Mouse (Mus musculus): Measurements from ENCODE around the gene Myo1d.

DNA sequence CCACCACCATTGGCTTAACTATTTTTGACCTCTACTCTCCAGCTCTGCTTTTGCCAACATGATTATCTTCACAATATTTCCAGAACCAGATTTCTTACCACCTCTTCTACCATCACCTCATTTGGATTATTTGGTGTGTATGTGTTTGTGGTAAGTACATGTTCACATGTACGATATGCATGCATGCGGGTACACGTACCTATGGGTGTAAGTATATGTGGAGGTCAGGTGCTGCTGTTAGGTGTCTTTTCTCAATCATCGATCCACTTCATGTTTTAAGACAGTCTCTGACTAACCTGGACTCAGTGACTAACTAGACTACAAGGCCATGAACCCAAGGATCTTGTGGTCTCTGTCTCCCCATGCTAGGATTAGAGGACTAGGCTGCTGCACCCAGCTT is 37.4 kb downstream of the Myo1d start:
- no peak for TF ChIP-seq POLR2A (IDR thresholded peaks at IDR 0.05; ENCODE audit: low read depth, low read length)
- no peak for TF ChIP-seq CTCF (conservative IDR thresholded peaks at IDR 0.05; ENCODE audit: insufficient read depth, insufficient read length, low read depth, low read length)

All from kidney, adult 2 months (tissue).